Comparison of ENCODE assay signal across 24 mouse cellular contexts in genomic region chr17:16101548-16101947, GRCm38 (mm10).
DNase-seq lines count a peak whose midpoint lies in the region; ATAC-seq lines count a peak whose summit lies in the region.
"Had no signal": no experiment of that assay in that cellular context is flagged by ENCODE, and none has a peak within 500 bp of the region (broad histone marks: within the 10 kb centered on the region; RNA-seq: fewer than 3 reads in every experiment).

No protein-coding gene starts in this region.

- H3K9ac ChIP-seq in embryonic facial prominence, embryonic 14.5 days (ENCODE audit: low read depth, low read length), result no peak overlapping the region
- no peak overlapping the region for H3K9ac ChIP-seq in limb, embryonic 13.5 days
- no peak overlapping the region for H3K9ac ChIP-seq in midbrain, embryonic 11.5 days (ENCODE audit: low read length)
- H3K9ac ChIP-seq in midbrain, embryonic 15.5 days, result no peak overlapping the region
- H3K9ac ChIP-seq: embryonic facial prominence, embryonic 12.5 days; embryonic facial prominence, embryonic 15.5 days; forebrain, embryonic 12.5 days had no signal

- WGBS in embryonic facial prominence, embryonic 14.5 days, result 40% methylated on average over 2 of the region's 2 CpGs
- 75% methylated on average over 2 of the region's 2 CpGs for WGBS in embryonic facial prominence, embryonic 10.5 days
- WGBS in limb, embryonic 13.5 days, result 25% methylated on average over 2 of the region's 2 CpGs
- 77% methylated on average over 2 of the region's 2 CpGs for WGBS in limb, embryonic 10.5 days
- WGBS in midbrain, embryonic 11.5 days, result 85% methylated on average over 2 of the region's 2 CpGs
- WGBS in midbrain, embryonic 15.5 days, result 79% methylated on average over 2 of the region's 2 CpGs

- no peak overlapping the region for H3K27ac ChIP-seq in embryonic facial prominence, embryonic 14.5 days (replicated peaks; ENCODE audit: low read depth, low read length)
- no peak overlapping the region for H3K27ac ChIP-seq in embryonic facial prominence, embryonic 10.5 days (replicated peaks)
- no peak overlapping the region for H3K27ac ChIP-seq in limb, embryonic 13.5 days
- H3K27ac ChIP-seq in limb, embryonic 10.5 days, result no peak overlapping the region
- no peak overlapping the region for H3K27ac ChIP-seq in midbrain, embryonic 11.5 days (ENCODE audit: low read depth, low read length)
- H3K27ac ChIP-seq in midbrain, embryonic 15.5 days, result no peak overlapping the region
- H3K27ac ChIP-seq: embryonic facial prominence, embryonic 12.5 days; embryonic facial prominence, embryonic 15.5 days; forebrain, embryonic 10.5 days; forebrain, embryonic 12.5 days had no signal

- peak; percentile 57 for DNase-seq in embryonic facial prominence, embryonic 14.5 days (ENCODE audit: low spot score)
- DNase-seq in embryonic facial prominence, embryonic 10.5 days (ENCODE audit: low spot score), result no peak
- DNase-seq in limb, embryonic 10.5 days (ENCODE audit: low spot score), result no peak
- DNase-seq in midbrain, embryonic 11.5 days (ENCODE audit: low spot score, missing footprints), result peak; percentile 75
- DNase-seq in retina, postnatal 1 day, result no peak
- DNase-seq: adrenal gland, adult 2 months; adrenal gland, postnatal 10 days; adrenal gland, postnatal 25 days; cerebellum, adult 11 months; cerebellum, adult 18-20 months; cerebellum, adult 8-10 months; cerebellum, adult 9-11 months; cerebellum, postnatal 14 days; cerebellum, postnatal 36 days; embryo, embryonic 11 days had no signal

- no peak overlapping the region for H3K4me3 ChIP-seq in embryonic facial prominence, embryonic 14.5 days (ENCODE audit: low read depth, low read length)
- no peak overlapping the region for H3K4me3 ChIP-seq in embryonic facial prominence, embryonic 10.5 days
- H3K4me3 ChIP-seq in limb, embryonic 13.5 days, result no peak overlapping the region
- H3K4me3 ChIP-seq in limb, embryonic 10.5 days, result no peak overlapping the region
- no peak overlapping the region for H3K4me3 ChIP-seq in midbrain, embryonic 11.5 days (ENCODE audit: low read depth, low read length)
- H3K4me3 ChIP-seq in midbrain, embryonic 15.5 days, result no peak overlapping the region
- H3K4me3 ChIP-seq: embryonic facial prominence, embryonic 12.5 days; embryonic facial prominence, embryonic 15.5 days; erythroblast, embryonic 14.5 days; forebrain, embryonic 10.5 days; forebrain, embryonic 12.5 days had no signal

- no peaks in the 10 kb centered on the region for H3K36me3 ChIP-seq in embryonic facial prominence, embryonic 14.5 days (ENCODE audit: control insufficient read depth, insufficient read depth, low read length)
- no peaks in the 10 kb centered on the region for H3K36me3 ChIP-seq in embryonic facial prominence, embryonic 10.5 days (replicated peaks)
- no peaks in the 10 kb centered on the region for H3K36me3 ChIP-seq in limb, embryonic 13.5 days
- H3K36me3 ChIP-seq in limb, embryonic 10.5 days, result no peaks in the 10 kb centered on the region
- H3K36me3 ChIP-seq in midbrain, embryonic 11.5 days (ENCODE audit: control insufficient read depth, insufficient read depth, low read length), result no peaks in the 10 kb centered on the region
- H3K36me3 ChIP-seq in midbrain, embryonic 15.5 days (replicated peaks), result no peaks in the 10 kb centered on the region
- H3K36me3 ChIP-seq: embryonic facial prominence, embryonic 12.5 days; embryonic facial prominence, embryonic 15.5 days; forebrain, embryonic 10.5 days; forebrain, embryonic 12.5 days had no signal

- H3K27me3 ChIP-seq in embryonic facial prominence, embryonic 14.5 days (replicated peaks; ENCODE audit: control insufficient read depth, insufficient read depth, low read length), result no peaks in the 10 kb centered on the region
- no peaks in the 10 kb centered on the region for H3K27me3 ChIP-seq in embryonic facial prominence, embryonic 10.5 days (replicated peaks; ENCODE audit: low read depth, poor library complexity, severe bottlenecking)
- no peaks in the 10 kb centered on the region for H3K27me3 ChIP-seq in limb, embryonic 13.5 days
- H3K27me3 ChIP-seq in limb, embryonic 10.5 days (ENCODE audit: low read depth, poor library complexity, severe bottlenecking), result no peaks in the 10 kb centered on the region
- H3K27me3 ChIP-seq in midbrain, embryonic 11.5 days (ENCODE audit: control insufficient read depth, insufficient read depth, low read length), result no peaks in the 10 kb centered on the region
- H3K27me3 ChIP-seq in midbrain, embryonic 15.5 days (replicated peaks), result no peaks in the 10 kb centered on the region
- H3K27me3 ChIP-seq: embryonic facial prominence, embryonic 12.5 days; embryonic facial prominence, embryonic 15.5 days; forebrain, embryonic 12.5 days had no signal

- H3K4me2 ChIP-seq in embryonic facial prominence, embryonic 14.5 days (ENCODE audit: low read depth, low read length), result no peak overlapping the region
- no peak overlapping the region for H3K4me2 ChIP-seq in limb, embryonic 13.5 days (replicated peaks)
- H3K4me2 ChIP-seq in midbrain, embryonic 11.5 days, result no peak overlapping the region
- no peak overlapping the region for H3K4me2 ChIP-seq in midbrain, embryonic 15.5 days
- H3K4me2 ChIP-seq: embryonic facial prominence, embryonic 12.5 days; embryonic facial prominence, embryonic 15.5 days; forebrain, embryonic 12.5 days had no signal

- ATAC-seq in embryonic facial prominence, embryonic 14.5 days (ENCODE audit: low read depth), result no peak; the same call in 1 of the 2 replicates
- ATAC-seq in limb, embryonic 13.5 days (ENCODE audit: low FRiP score, low read depth), result peak; percentile 51
- no peak for ATAC-seq in midbrain, embryonic 11.5 days (ENCODE audit: low FRiP score)
- ATAC-seq in midbrain, embryonic 15.5 days (replicated peaks), result no peak
- ATAC-seq: forebrain, embryonic 14.5 days; forebrain, embryonic 16.5 days had no signal

- no peaks in the 10 kb centered on the region for H3K4me1 ChIP-seq in embryonic facial prominence, embryonic 14.5 days (ENCODE audit: control insufficient read depth, insufficient read depth, low read length)
- no peaks in the 10 kb centered on the region for H3K4me1 ChIP-seq in embryonic facial prominence, embryonic 10.5 days
- no peaks in the 10 kb centered on the region for H3K4me1 ChIP-seq in limb, embryonic 13.5 days
- no peaks in the 10 kb centered on the region for H3K4me1 ChIP-seq in limb, embryonic 10.5 days
- no peaks in the 10 kb centered on the region for H3K4me1 ChIP-seq in midbrain, embryonic 11.5 days (ENCODE audit: control insufficient read depth, insufficient read depth, low read length)
- H3K4me1 ChIP-seq in midbrain, embryonic 15.5 days, result no peaks in the 10 kb centered on the region
- H3K4me1 ChIP-seq: embryonic facial prominence, embryonic 12.5 days; embryonic facial prominence, embryonic 15.5 days; forebrain, embryonic 10.5 days; forebrain, embryonic 12.5 days had no signal

- H3K9me3 ChIP-seq in embryonic facial prominence, embryonic 14.5 days (ENCODE audit: control insufficient read depth, low read length), result no peaks in the 10 kb centered on the region
- no peaks in the 10 kb centered on the region for H3K9me3 ChIP-seq in embryonic facial prominence, embryonic 10.5 days
- H3K9me3 ChIP-seq in limb, embryonic 13.5 days, result no peaks in the 10 kb centered on the region
- H3K9me3 ChIP-seq in limb, embryonic 10.5 days (replicated peaks), result no peaks in the 10 kb centered on the region
- no peaks in the 10 kb centered on the region for H3K9me3 ChIP-seq in midbrain, embryonic 11.5 days (ENCODE audit: control insufficient read depth, low read length)
- no peaks in the 10 kb centered on the region for H3K9me3 ChIP-seq in midbrain, embryonic 15.5 days
- H3K9me3 ChIP-seq: embryonic facial prominence, embryonic 12.5 days; embryonic facial prominence, embryonic 15.5 days; forebrain, embryonic 10.5 days; forebrain, embryonic 12.5 days had no signal

Comparison
In these comparisons a context has a peak if more than half of its experiments do, and no peak if none do; other contexts are left out.
1. DNase-seq: peak in embryonic facial prominence, embryonic 14.5 days (single experiment) and midbrain, embryonic 11.5 days (single experiment); none in embryonic facial prominence, embryonic 10.5 days (single experiment), limb, embryonic 10.5 days (single experiment) and retina, postnatal 1 day (single experiment).